Mouse (Mus musculus) gastrocnemius, adult 2 months (tissue): ENCODE results near the gene C130026I21Rik. TPM values are rescaled to one million over a fixed set of nuclear protein-coding genes. Genes with fewer than 3 reads are reported as not detected.
"Not testable (repeated sequence)": the region's sequence is repeated elsewhere in the genome, so short reads cannot be mapped to it uniquely, and the experiment has no call there.

Experiments
- DNase-seq: peaks from one replicate; pipeline ENCODE4 v3.0.0; 2022
- H3K27ac ChIP-seq: fragments of 200-600 bp; 2 replicates; pipeline ENCODE4 v1.8.1; 2022; ENCODE audit warnings: mild to moderate bottlenecking
- H3K4me3 ChIP-seq: fragments of 200-600 bp; 2 replicates; pipeline ENCODE4 v1.8.1; 2022; ENCODE audit warnings: mild to moderate bottlenecking, moderate library complexity
- CTCF ChIP-seq: fragments of 200-600 bp; IDR thresholded peaks from 2 replicates; pipeline ENCODE4 v1.8.1; 2022; ENCODE audit warnings: antibody characterized with exemption, mild to moderate bottlenecking, moderate library complexity
- intact Hi-C: fragments of 180-260 bp; cut with DNase I; formaldehyde crosslinking; loops from one replicate; pipeline ENCODE4 v1.15.1; 2025
- microRNA-seq: library from miRNA; unstranded; fragments of <30 nt; microRNA quantifications from one replicate; pipeline ENCODE4 v1.2.0, GENCODE M21; 2021
- total RNA-seq, 2 experiments: library from RNA; stranded (reverse); gene quantifications; 2 replicates each; pipeline ENCODE4 v1.2.3; 2021

The C130026I21Rik gene
- total RNA-seq, 2 experiments from 2014 or later, result 0.46 TPM; not detected in 1

DNA sequence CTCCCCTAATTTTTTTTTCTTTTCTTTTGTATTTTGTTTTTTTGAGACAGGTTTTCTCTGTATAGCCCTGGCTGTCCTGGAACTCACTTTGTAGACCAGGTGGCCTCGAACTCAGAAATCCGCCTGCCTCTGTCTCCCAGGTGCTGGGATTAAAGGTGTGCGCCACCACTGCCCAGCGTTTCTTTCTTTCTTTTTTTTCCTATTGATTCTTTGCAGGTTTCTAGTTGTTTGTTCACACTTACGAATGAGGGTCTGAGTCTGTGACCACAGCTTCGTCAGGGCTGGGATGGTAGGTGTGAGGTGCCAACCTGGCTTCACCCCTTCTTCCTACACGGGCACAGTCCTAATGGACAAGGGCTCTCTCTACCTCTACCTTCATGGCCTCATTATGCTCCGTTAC, 281.3 kb downstream of the C130026I21Rik start:
- H3K27ac ChIP-seq, DNase-seq, H3K4me3 ChIP-seq, intact Hi-C loops: not testable (repeated sequence)

DNA sequence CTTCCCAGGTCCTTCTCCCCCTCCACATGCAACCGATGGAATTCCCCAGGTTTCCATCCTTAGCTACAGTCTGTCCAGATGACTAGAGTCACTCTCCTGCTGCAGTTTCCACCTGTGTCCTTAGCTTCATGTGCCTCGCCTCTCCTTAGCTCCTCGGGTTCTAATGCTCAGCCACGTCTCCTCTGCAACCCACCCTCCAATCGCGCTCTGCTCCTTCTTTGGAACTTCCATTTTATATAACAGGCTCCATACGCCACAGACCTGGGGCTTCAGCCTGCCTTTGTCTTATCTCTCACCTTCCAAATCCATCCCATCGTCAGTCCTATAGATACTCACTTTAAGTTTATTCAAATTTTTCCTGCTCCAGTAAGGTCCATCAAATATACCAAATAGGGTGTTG, 282.6 kb downstream of the C130026I21Rik start:
- H3K27ac ChIP-seq, H3K4me3 ChIP-seq, DNase-seq, intact Hi-C loops: not testable (repeated sequence)

DNA sequence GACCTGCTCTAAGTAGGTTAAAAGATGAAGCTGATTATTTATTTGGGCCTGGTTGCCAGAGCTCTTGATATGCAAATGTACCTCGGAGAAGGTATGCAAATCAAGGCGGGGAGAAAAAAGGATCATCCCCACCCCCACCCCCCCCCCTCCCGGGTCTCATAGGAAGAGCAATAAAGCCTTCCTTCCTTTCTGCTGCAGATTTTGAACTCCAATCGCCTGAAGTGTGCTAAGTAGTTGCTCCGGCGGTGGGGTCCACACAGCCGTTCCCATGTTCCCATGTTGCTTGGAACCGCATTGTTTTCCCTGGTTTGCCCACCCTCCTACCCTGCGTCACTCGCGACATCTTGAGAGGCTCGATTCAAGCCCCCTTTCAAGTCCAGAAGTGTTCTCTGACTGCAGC, 308.6 kb downstream of the C130026I21Rik start:
- H3K27ac ChIP-seq, intact Hi-C loops, DNase-seq, H3K4me3 ChIP-seq: not testable (repeated sequence)

GRCm38 (mm10) chr1:84957713-84958112, 312.7 kb downstream of the C130026I21Rik start:
- not testable (repeated sequence) for DNase-seq

DNA sequence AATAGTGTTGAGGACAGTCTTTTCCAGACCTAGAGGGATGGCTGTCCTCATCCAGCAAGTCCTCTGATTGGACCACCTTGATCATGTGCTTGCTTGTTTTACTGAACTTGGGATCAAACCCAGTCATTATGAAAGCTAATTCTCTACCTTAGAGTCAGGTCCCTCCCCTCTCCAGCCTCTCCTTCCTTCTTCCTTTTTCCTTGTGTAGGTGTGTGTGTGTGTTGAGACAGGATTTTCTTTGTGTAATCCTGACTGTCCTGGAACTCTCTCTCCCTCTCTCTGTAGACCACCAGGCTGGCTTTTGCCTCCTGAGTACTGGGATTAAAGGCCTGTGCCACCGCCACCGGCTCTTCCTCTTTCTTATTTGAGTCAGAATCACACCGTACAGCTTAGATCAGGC, 313.6 kb downstream of the C130026I21Rik start:
- H3K27ac ChIP-seq, H3K4me3 ChIP-seq, DNase-seq, intact Hi-C loops: not testable (repeated sequence)

More at GRCm38 (mm10) chr1:84957713-84958112, 312.7 kb downstream of the C130026I21Rik start:
- H3K4me3 ChIP-seq, intact Hi-C loops, H3K27ac ChIP-seq: not testable (repeated sequence)

DNA sequence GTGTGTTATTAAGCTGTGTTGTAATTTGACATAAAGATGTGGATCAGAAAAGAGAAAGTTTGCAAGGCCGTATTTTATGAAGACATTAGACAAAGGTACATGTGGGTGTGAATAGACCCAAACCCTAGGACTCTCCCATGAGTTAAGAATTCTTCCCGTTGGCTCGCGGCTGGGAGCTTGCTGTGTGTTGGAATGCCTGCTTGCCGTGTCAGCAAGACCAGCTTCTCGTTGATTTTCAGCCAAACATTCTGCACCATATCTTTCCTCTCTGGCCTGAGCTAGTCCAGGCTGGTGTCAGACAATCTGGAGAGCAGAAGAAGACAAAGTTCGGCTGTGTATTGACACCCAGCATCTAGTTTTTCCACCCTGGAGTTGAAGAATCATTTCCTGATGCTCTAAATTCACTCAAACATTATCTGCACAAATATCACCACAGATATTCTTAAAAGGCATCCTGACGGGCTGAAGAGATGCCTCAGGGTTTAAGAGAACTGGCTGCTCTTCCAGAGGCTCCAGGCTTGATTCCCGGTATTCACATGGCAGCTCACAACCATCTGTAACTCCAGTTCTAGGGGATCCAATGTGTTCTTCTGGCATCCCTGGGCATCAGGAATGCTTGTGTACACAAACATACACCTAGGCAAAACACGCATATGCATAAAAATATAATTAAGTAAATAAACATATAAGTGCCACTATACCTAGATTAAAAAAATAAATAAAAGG, 317.7 kb downstream of the C130026I21Rik start:
- no peak for TF ChIP-seq CTCF
- DNase-seq, result no peak
- intact Hi-C loops, result no loop called here
- Histone ChIP-seq H3K4me3 (no peak overlapping the region), H3K27ac (no peak overlapping the region)

DNA sequence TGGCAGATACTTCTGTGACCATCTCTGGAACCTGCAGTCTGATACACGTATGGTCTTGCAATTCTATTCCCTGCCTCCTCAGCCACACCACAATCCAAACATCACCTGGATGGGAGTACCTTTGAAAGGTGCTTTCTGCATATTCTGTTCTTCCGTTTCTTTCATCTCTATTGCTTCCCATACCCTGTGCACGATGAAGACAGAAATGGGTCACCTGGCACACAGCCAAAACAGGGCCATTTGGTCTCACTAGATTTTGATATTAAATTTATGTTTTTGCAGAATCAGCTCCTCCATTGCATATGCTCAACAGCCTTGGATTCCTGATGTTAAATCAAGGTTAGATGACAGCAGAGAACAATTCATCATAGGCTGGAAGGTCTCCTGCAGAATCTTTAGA, 318.8 kb downstream of the C130026I21Rik start:
- no peak overlapping the region for H3K4me3 ChIP-seq
- intact Hi-C loops, result no loop called here
- DNase-seq, result no peak

DNA sequence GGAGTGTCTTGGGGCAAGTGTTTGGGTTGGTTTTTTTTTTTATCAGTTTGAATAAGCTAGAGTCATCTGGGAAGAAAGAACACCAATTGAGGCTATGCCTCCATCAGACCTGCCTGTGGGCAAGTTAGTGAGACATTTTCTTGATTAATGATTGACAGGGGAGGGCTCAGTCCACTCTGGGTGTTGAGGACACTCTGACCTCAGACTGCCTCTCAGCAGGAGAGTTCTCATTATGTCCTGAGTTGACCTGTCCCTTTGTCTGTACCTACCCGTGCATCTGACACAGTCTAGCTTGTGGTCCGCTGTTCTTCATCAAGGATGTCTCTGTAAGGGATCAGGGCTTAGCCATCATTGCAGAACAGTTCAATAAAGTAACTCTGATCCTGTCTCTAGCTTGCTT, 323.0 kb downstream of the C130026I21Rik start:
- no peak for TF ChIP-seq CTCF
- DNase-seq, result no peak
- Histone ChIP-seq H3K4me3 (no peak overlapping the region), H3K27ac (no peak overlapping the region)
- intact Hi-C loops, result no loop called here

More for the DNA sequence above, 318.8 kb downstream of the C130026I21Rik start:
- TF ChIP-seq CTCF, result no peak
- no peak overlapping the region for H3K27ac ChIP-seq

- intact Hi-C loops, result no loop called here
- DNase-seq, result peak; percentile 16
- H3K27ac ChIP-seq, result no peak overlapping the region
These were observed 324.4 kb downstream of the C130026I21Rik start for GRCm38 (mm10) chr1:84945950-84946349.

DNA sequence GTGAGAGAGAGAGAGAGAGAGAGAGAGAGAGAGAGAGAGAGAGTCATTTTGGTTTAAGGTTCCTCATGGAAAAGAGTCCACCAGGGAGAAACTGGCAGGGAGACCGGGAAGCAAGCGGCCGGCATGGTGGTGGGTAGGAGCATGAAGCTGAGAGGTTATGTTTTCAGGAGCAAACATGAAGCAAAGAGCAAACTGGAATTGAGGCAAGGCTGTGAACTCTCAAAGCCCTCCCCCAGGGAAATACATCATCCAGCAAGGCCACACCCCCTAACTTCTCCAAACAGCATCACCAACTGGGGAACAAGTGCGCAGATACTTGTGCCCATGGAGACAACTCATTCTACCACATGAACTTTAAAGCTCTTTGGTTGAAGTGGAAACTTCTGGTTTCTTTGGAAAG, 326.8 kb downstream of the C130026I21Rik start:
- no peak for DNase-seq
- intact Hi-C loops, result no loop called here
- H3K4me3 ChIP-seq, result no peak overlapping the region
- TF ChIP-seq CTCF, result no peak
- H3K27ac ChIP-seq, result no peak overlapping the region

More at GRCm38 (mm10) chr1:84945950-84946349, 324.4 kb downstream of the C130026I21Rik start:
- H3K4me3 ChIP-seq, result no peak overlapping the region
- TF ChIP-seq CTCF, result no peak

Small RNA genes within 50 kb of the gene (microRNA-seq; reads per million reads assigned to microRNA genes)
- not detected for gene Gm27907

Other genes starting within 250 kb of the C130026I21Rik start
- gene Gm10553, start 170.4 kb downstream of the C130026I21Rik start, total RNA-seq, result not detected
- not detected for gene A530032D15Rik, start 160.7 kb downstream of the C130026I21Rik start, total RNA-seq